Comparison of ENCODE assay signal across 9 mouse cellular contexts in genomic region chr6:115987096-115987747, GRCm38 (mm10). TPM values are rescaled to one million over a fixed set of nuclear protein-coding genes. Genes with fewer than 3 reads are reported as not detected.
A peak's percentile ranks its signal among the peaks of the same experiment; 100 is the strongest.
DNase-seq lines count a peak whose midpoint lies in the region; ATAC-seq and TF ChIP-seq lines count a peak whose summit lies in the region.
"Had no signal": no experiment of that assay in that cellular context is flagged by ENCODE, and none has a peak within 500 bp of the region (broad histone marks: within the 10 kb centered on the region; RNA-seq: fewer than 3 reads in every experiment).

No protein-coding gene starts in this region.

- peak overlapping the region; percentile 32; the same call in 1 of the 2 replicates for H3K9ac ChIP-seq in midbrain, embryonic 13.5 days (replicated peaks)
- no peak overlapping the region for H3K9ac ChIP-seq in midbrain, embryonic 15.5 days

- no peak overlapping the region for H3K4me2 ChIP-seq in midbrain, embryonic 13.5 days (replicated peaks)
- H3K4me2 ChIP-seq in midbrain, embryonic 15.5 days: no peak overlapping the region

- peaks cover 41% of the 10 kb centered on the region for H3K4me1 ChIP-seq in midbrain, embryonic 13.5 days (replicated peaks)
- peaks cover 22% of the 10 kb centered on the region for H3K4me1 ChIP-seq in midbrain, embryonic 15.5 days
- peaks cover 9% of the 10 kb centered on the region for H3K4me1 ChIP-seq in small intestine, adult 2 months (ENCODE audit: control insufficient read depth, insufficient read depth, insufficient read length, low read length)

- peak overlapping the region; percentile 57 for H3K4me3 ChIP-seq in gastrocnemius, adult 2 months
- H3K4me3 ChIP-seq in midbrain, embryonic 13.5 days (replicated peaks): no peak overlapping the region
- H3K4me3 ChIP-seq in midbrain, embryonic 15.5 days: no peak overlapping the region
- no peak overlapping the region for H3K4me3 ChIP-seq in small intestine, adult 2 months (ENCODE audit: low read depth, low read length)

- no peaks in the 10 kb centered on the region for H3K9me3 ChIP-seq in midbrain, embryonic 13.5 days
- H3K9me3 ChIP-seq in midbrain, embryonic 15.5 days: no peaks in the 10 kb centered on the region

- H3K27ac ChIP-seq in gastrocnemius, adult 2 months: peak overlapping the region; percentile 77
- no peak overlapping the region for H3K27ac ChIP-seq in midbrain, embryonic 13.5 days
- H3K27ac ChIP-seq in midbrain, embryonic 15.5 days: no peak overlapping the region
- H3K27ac ChIP-seq in small intestine, adult 2 months (ENCODE audit: insufficient read depth, low read depth, low read length): peak overlapping the region; percentile 45; the same call in 1 of the 2 replicates

- peaks cover 40% of the 10 kb centered on the region for H3K27me3 ChIP-seq in midbrain, embryonic 13.5 days
- peaks cover 16% of the 10 kb centered on the region for H3K27me3 ChIP-seq in midbrain, embryonic 15.5 days (replicated peaks)
- 0 out of 2 replicates have a peak, but pooled peaks cover 5% of the 10 kb centered on the region for H3K27me3 ChIP-seq in small intestine, adult 2 months (ENCODE audit: control insufficient read depth, insufficient read depth, low read length)

- DNase-seq in gastrocnemius, adult 2 months: peak; percentile 37
- DNase-seq in gastrocnemius, postnatal 4 days (ENCODE audit: low spot score in 2 of 2): no peak
- no peak for DNase-seq in Muller cell, postnatal 12 days (ENCODE audit: inconsistent ontology term)
- DNase-seq in left cerebral cortex, postnatal 10 days (ENCODE audit: extremely low spot score in 1 of 2, low spot score in 2 of 2): no peak

- TF ChIP-seq POLR2A in small intestine, adult 2 months (IDR thresholded peaks at IDR 0.05; ENCODE audit: low read depth, low read length): no peak

- no peaks in the 10 kb centered on the region for H3K36me3 ChIP-seq in midbrain, embryonic 13.5 days
- H3K36me3 ChIP-seq in midbrain, embryonic 15.5 days (replicated peaks): no peaks in the 10 kb centered on the region
- H3K36me3 ChIP-seq in small intestine, adult 2 months (ENCODE audit: control insufficient read depth, insufficient read depth, low read length): no peaks in the 10 kb centered on the region

- 66% methylated on average over 9 of the region's 9 CpGs for WGBS in midbrain, embryonic 13.5 days
- 65% methylated on average over 9 of the region's 9 CpGs for WGBS in midbrain, embryonic 15.5 days
- WGBS in small intestine, adult 2 months: 57% methylated on average over 9 of the region's 9 CpGs

- ATAC-seq in midbrain, embryonic 13.5 days: no peak
- no peak for ATAC-seq in midbrain, embryonic 15.5 days (replicated peaks)
- ATAC-seq in hematopoietic stem cell, adult 5-6 weeks (replicated peaks in 1 of 2; ENCODE audit: insufficient read depth in 1 of 2, low FRiP score in 2 of 2, low TSS enrichment in 1 of 2, low read depth in 1 of 2, poor library complexity in 2 of 2, severe bottlenecking in 2 of 2): peak; percentile 52 to 65

- intact Hi-C loops in gastrocnemius, adult 2 months (cut with DNase I): loop anchor here (2.0 kb wide), 1 partner anchor 16 kb away; no protein-coding TSS in a partner anchor
- intact Hi-C loops in left cerebral cortex, postnatal 10 days (cut with DNase I): no loop called here

- no peak for TF ChIP-seq CTCF in gastrocnemius, adult 2 months (IDR thresholded peaks at IDR 0.05)
- no peak for TF ChIP-seq CTCF in small intestine, adult 2 months (IDR thresholded peaks at IDR 0.05; ENCODE audit: extremely low read depth, insufficient read length, insufficient replicate concordance, low read depth, low read length)

RNA-seq across cellular contexts. Expression of gene Plxnd1, which starts 7.6 kb away (rescaled TPM):
- total RNA-seq in gastrocnemius, adult 2 months (2021): 10 to 100 TPM; 14.7 to 26.7 TPM
- total RNA-seq in gastrocnemius, postnatal 4 days (2021): 100 to 1,000 TPM; 125 to 133 TPM
- 6.5 and 8.2 TPM in 2 replicates for polyA plus RNA-seq in midbrain, embryonic 13.5 days (2015; fragmentation: Nextera tagmentation; extraction: Ambion mirVana)
- polyA plus RNA-seq in midbrain, embryonic 15.5 days (2015; fragmentation: Nextera tagmentation; extraction: Ambion mirVana): 8.0 and 8.3 TPM in 2 replicates
- 12.4 and 35.3 TPM in 2 replicates for total RNA-seq in hematopoietic stem cell, adult 5-6 weeks (2017)
- polyA plus RNA-seq in small intestine, adult 2 months (2012; rRNA removed): 26.2 TPM in 2 replicates
- 100 to 1,000 TPM; 183 to 194 TPM for total RNA-seq in left cerebral cortex, postnatal 10 days (2021)

RNA-seq across cellular contexts. Expression of gene H1foo, which starts 42.5 kb away (rescaled TPM):
- not detected for total RNA-seq in gastrocnemius, adult 2 months (2021)
- total RNA-seq in gastrocnemius, postnatal 4 days (2021): not detected
- polyA plus RNA-seq in midbrain, embryonic 13.5 days (2015; fragmentation: Nextera tagmentation; extraction: Ambion mirVana): not detected in 2 replicates
- polyA plus RNA-seq in midbrain, embryonic 15.5 days (2015; fragmentation: Nextera tagmentation; extraction: Ambion mirVana): not detected in 2 replicates
- total RNA-seq in hematopoietic stem cell, adult 5-6 weeks (2017): not detected in 2 replicates
- not detected in 2 replicates for polyA plus RNA-seq in small intestine, adult 2 months (2012; rRNA removed)
- not detected for total RNA-seq in left cerebral cortex, postnatal 10 days (2021)
- polyA plus RNA-seq: liver, embryonic 16.5 days had no signal

RNA-seq across cellular contexts. Expression of gene Rho, which starts 55.7 kb away (rescaled TPM):
- under 1 TPM in 1 of 2 experiments, not detected in 1; 0.06 TPM for total RNA-seq in gastrocnemius, adult 2 months (2021)
- total RNA-seq in gastrocnemius, postnatal 4 days (2021): under 1 TPM; 0.62 to 0.93 TPM
- polyA plus RNA-seq in midbrain, embryonic 13.5 days (2015; fragmentation: Nextera tagmentation; extraction: Ambion mirVana): 0.05 and 0.21 TPM in 2 replicates
- 0.18 and 0.49 TPM in 2 replicates for polyA plus RNA-seq in midbrain, embryonic 15.5 days (2015; fragmentation: Nextera tagmentation; extraction: Ambion mirVana)
- 0.10 TPM in 1 of 2 replicates, not detected in the other for total RNA-seq in hematopoietic stem cell, adult 5-6 weeks (2017)
- polyA plus RNA-seq in small intestine, adult 2 months (2012; rRNA removed): 0.27 and 0.35 TPM in 2 replicates
- total RNA-seq in left cerebral cortex, postnatal 10 days (2021): under 1 TPM; 0.36 to 0.49 TPM
- polyA plus RNA-seq: liver, embryonic 16.5 days had no signal

Comparison
In these comparisons a context has a peak if more than half of its experiments do, and no peak if none do; other contexts are left out.
1. H3K27ac ChIP-seq: peak in gastrocnemius, adult 2 months (single experiment) and small intestine, adult 2 months (single experiment); none in midbrain, embryonic 13.5 days (single experiment) and midbrain, embryonic 15.5 days (single experiment).
2. ATAC-seq: peak in hematopoietic stem cell, adult 5-6 weeks (2 of 2); none in midbrain, embryonic 13.5 days (single experiment) and midbrain, embryonic 15.5 days (single experiment).